Mouse (Mus musculus): ENCODE results near the gene Hcrt. TPM values are rescaled to one million over a fixed set of nuclear protein-coding genes. Genes with fewer than 3 reads are reported as not detected.

The Hcrt gene
- not detected in 2 replicates for polyA plus RNA-seq (2015; fragmentation: Nextera tagmentation; extraction: Ambion mirVana)

- 74% methylated on average over 7 of the region's 7 CpGs for WGBS
- no peak within 1 kb of the TSS for H3K9ac ChIP-seq (ENCODE audit: low read depth, low read length)
- H3K9me3 ChIP-seq (replicated peaks; ENCODE audit: low read length): no peaks in the 10 kb centered on the region
- peaks cover 7% of the 10 kb centered on the region; the same call in 1 of the 2 replicates for H3K4me1 ChIP-seq (replicated peaks; ENCODE audit: insufficient read depth, low read length)
- no peak within 1 kb of the TSS for H3K27ac ChIP-seq
- H3K36me3 ChIP-seq (ENCODE audit: insufficient read depth, low read length): 0 out of 2 replicates have a peak, but pooled peaks cover 4% of the 10 kb centered on the region
- ATAC-seq (replicated peaks; ENCODE audit: low FRiP score, low read depth): no peak
- H3K27me3 ChIP-seq (ENCODE audit: insufficient read depth, low read length): peaks cover 8% of the 10 kb centered on the region
- H3K4me2 ChIP-seq (ENCODE audit: low read length): peak within 1 kb of the TSS; percentile 61
- peak within 1 kb of the TSS; percentile 33 for H3K4me3 ChIP-seq (replicated peaks; ENCODE audit: low read depth, low read length)
- no peak for TF ChIP-seq CTCF (IDR thresholded peaks at IDR 0.05; ENCODE audit: low read depth)
- no peak for DNase-seq (ENCODE audit: low spot score)
These were observed at the start of gene Hcrt for GRCm38 (mm10) chr11:100762831-100763230. Gene Hcrt (minus strand): TSS chr11:100762931.

- Histone ChIP-seq H3K4me2 (ENCODE audit: low read length) (no peak overlapping the region), H3K27ac (peak overlapping the region; percentile 34; the same call in 1 of the 2 replicates), H3K4me1 (replicated peaks; ENCODE audit: insufficient read depth, low read length) (no peaks in the 10 kb centered on the region), H3K36me3 (ENCODE audit: insufficient read depth, low read length) (no peaks in the 10 kb centered on the region), H3K9me3 (replicated peaks; ENCODE audit: low read length) (no peaks in the 10 kb centered on the region), H3K27me3 (ENCODE audit: insufficient read depth, low read length) (no peaks in the 10 kb centered on the region), H3K4me3 (replicated peaks; ENCODE audit: low read depth, low read length) (no peak overlapping the region), H3K9ac (ENCODE audit: low read depth, low read length) (no peak overlapping the region)
- peak; percentile 51 for TF ChIP-seq CTCF (IDR thresholded peaks at IDR 0.05; ENCODE audit: low read depth)
- no peak for DNase-seq (ENCODE audit: low spot score)
- 73% methylated on average over 2 of the region's 2 CpGs for WGBS
- no peak; the same call in 1 of the 2 replicates for ATAC-seq (replicated peaks; ENCODE audit: low FRiP score, low read depth)
These were observed 48.4 kb upstream of the Hcrt start for GRCm38 (mm10) chr11:100811132-100811531.

- ATAC-seq (replicated peaks; ENCODE audit: low FRiP score, low read depth) (peak; percentile 82; the same call in 1 of the 2 replicates), DNase-seq (ENCODE audit: low spot score) (peak; percentile 62)
- WGBS: 32% methylated on average over 9 of the region's 9 CpGs
- no peaks in the 10 kb centered on the region for H3K9me3 ChIP-seq (replicated peaks; ENCODE audit: low read length)
- H3K4me2 ChIP-seq (ENCODE audit: low read length): no peak overlapping the region; the same call in 1 of the 2 replicates
- H3K4me1 ChIP-seq (replicated peaks; ENCODE audit: insufficient read depth, low read length): no peaks in the 10 kb centered on the region
- H3K27me3 ChIP-seq (ENCODE audit: insufficient read depth, low read length): no peaks in the 10 kb centered on the region
- H3K4me3 ChIP-seq (replicated peaks; ENCODE audit: low read depth, low read length): no peak overlapping the region
- peak overlapping the region; percentile 34; the same call in 1 of the 2 replicates for H3K27ac ChIP-seq
- no peak for TF ChIP-seq CTCF (IDR thresholded peaks at IDR 0.05; ENCODE audit: low read depth)
- H3K36me3 ChIP-seq (ENCODE audit: insufficient read depth, low read length): no peaks in the 10 kb centered on the region
- H3K9ac ChIP-seq (ENCODE audit: low read depth, low read length): no peak overlapping the region
These were observed 47.8 kb upstream of the Hcrt start for GRCm38 (mm10) chr11:100810516-100810915.

GRCm38 (mm10) chr11:100806380-100807305 lies 43.9 kb upstream of the Hcrt start:
- Histone ChIP-seq H3K4me3 (replicated peaks; ENCODE audit: low read depth, low read length) (no peak overlapping the region), H3K9ac (ENCODE audit: low read depth, low read length) (no peak overlapping the region), H3K36me3 (ENCODE audit: insufficient read depth, low read length) (peaks cover 14% of the 10 kb centered on the region), H3K9me3 (replicated peaks; ENCODE audit: low read length) (no peaks in the 10 kb centered on the region), H3K4me1 (replicated peaks; ENCODE audit: insufficient read depth, low read length) (no peaks in the 10 kb centered on the region), H3K27ac (no peak overlapping the region), H3K4me2 (ENCODE audit: low read length) (no peak overlapping the region), H3K27me3 (ENCODE audit: insufficient read depth, low read length) (no peaks in the 10 kb centered on the region)
- no peak for ATAC-seq (replicated peaks; ENCODE audit: low FRiP score, low read depth)
- WGBS: 72% methylated on average over 20 of the region's 20 CpGs
- TF ChIP-seq CTCF (IDR thresholded peaks at IDR 0.05; ENCODE audit: low read depth): no peak
- no peak for DNase-seq (ENCODE audit: low spot score)

GRCm38 (mm10) chr11:100805535-100805934 lies 42.8 kb upstream of the Hcrt start:
- Histone ChIP-seq H3K27ac (no peak overlapping the region), H3K36me3 (ENCODE audit: insufficient read depth, low read length) (peaks cover 17% of the 10 kb centered on the region), H3K9me3 (replicated peaks; ENCODE audit: low read length) (no peaks in the 10 kb centered on the region), H3K4me1 (replicated peaks; ENCODE audit: insufficient read depth, low read length) (no peaks in the 10 kb centered on the region), H3K9ac (ENCODE audit: low read depth, low read length) (no peak overlapping the region), H3K27me3 (ENCODE audit: insufficient read depth, low read length) (no peaks in the 10 kb centered on the region), H3K4me3 (replicated peaks; ENCODE audit: low read depth, low read length) (no peak overlapping the region), H3K4me2 (ENCODE audit: low read length) (no peak overlapping the region)
- ATAC-seq (replicated peaks; ENCODE audit: low FRiP score, low read depth) (no peak), DNase-seq (ENCODE audit: low spot score) (no peak)
- 62% methylated on average over 7 of the region's 7 CpGs for WGBS
- no peak for TF ChIP-seq CTCF (IDR thresholded peaks at IDR 0.05; ENCODE audit: low read depth)

- no peaks in the 10 kb centered on the region for H3K27me3 ChIP-seq (ENCODE audit: insufficient read depth, low read length)
- H3K9ac ChIP-seq (ENCODE audit: low read depth, low read length): no peak overlapping the region
- no peaks in the 10 kb centered on the region for H3K9me3 ChIP-seq (replicated peaks; ENCODE audit: low read length)
- ATAC-seq (replicated peaks; ENCODE audit: low FRiP score, low read depth): no peak
- H3K27ac ChIP-seq: no peak overlapping the region
- no peak overlapping the region for H3K4me2 ChIP-seq (ENCODE audit: low read length)
- H3K36me3 ChIP-seq (ENCODE audit: insufficient read depth, low read length): peaks cover 17% of the 10 kb centered on the region
- TF ChIP-seq CTCF (IDR thresholded peaks at IDR 0.05; ENCODE audit: low read depth): no peak
- WGBS: 96% methylated on average over 10 of the region's 10 CpGs
- no peaks in the 10 kb centered on the region for H3K4me1 ChIP-seq (replicated peaks; ENCODE audit: insufficient read depth, low read length)
- DNase-seq (ENCODE audit: low spot score): no peak
- H3K4me3 ChIP-seq (replicated peaks; ENCODE audit: low read depth, low read length): no peak overlapping the region
These were observed 41.7 kb upstream of the Hcrt start for GRCm38 (mm10) chr11:100804409-100804808.
